Mouse (Mus musculus) brown adipose tissue, adult 24 weeks (tissue): Measurements from ENCODE around the gene Gm10447. TPM values are rescaled to one million over a fixed set of nuclear protein-coding genes. Genes with fewer than 3 reads are reported as not detected.
"Not testable (repeated sequence)": the region's sequence is repeated elsewhere in the genome, so short reads cannot be mapped to it uniquely, and the experiment has no call there.

Experiments used
- H3K27ac ChIP-seq: fragments of 200-500 bp; replicated peaks from 2 replicates; pipeline ENCODE4 v1.5.1; 2012; ENCODE audit warnings: low read depth, mild to moderate bottlenecking, low read length
- H3K4me1 ChIP-seq: fragments of 200-500 bp; 2 replicates; pipeline ENCODE4 v1.6.1; 2012; ENCODE audit warnings: low read length, mixed read lengths; ENCODE audit not compliant: control insufficient read depth, insufficient read depth, insufficient read length
- H3K4me3 ChIP-seq: fragments of 200-500 bp; 2 replicates; pipeline ENCODE4 v1.5.1; 2012; ENCODE audit warnings: low read depth, mild to moderate bottlenecking, low read length, moderate library complexity; ENCODE audit not compliant: insufficient read depth
- polyA plus RNA-seq: library from polyadenylated mRNA; stranded (reverse); fragments of >200 nt; gene quantifications from 2 replicates; pipeline ENCODE4 v1.2.4, GENCODE M21; 2012; ENCODE audit not compliant: missing spikeins, insufficient read depth, insufficient read length

Gene Gm10447
- polyA plus RNA-seq, 1 experiment = not detected

- H3K4me1 ChIP-seq = no peaks in the 10 kb centered on the region
- H3K27ac ChIP-seq = no peak overlapping the region; the same call in 1 of the 2 replicates
- H3K4me3 ChIP-seq = no peak overlapping the region
These were observed 20.6 kb downstream of the Gm10447 start for GRCm38 (mm10) chr11:53436338-53436737.

- Histone ChIP-seq H3K27ac (no peak overlapping the region), H3K4me3 (no peak overlapping the region), H3K4me1 (no peaks in the 10 kb centered on the region)
These were observed 21.4 kb downstream of the Gm10447 start for GRCm38 (mm10) chr11:53435504-53435903.

- Histone ChIP-seq H3K4me1 (peaks cover 3% of the 10 kb centered on the region), H3K4me3 (no peak overlapping the region), H3K27ac (no peak overlapping the region)
These were observed 23.9 kb downstream of the Gm10447 start for GRCm38 (mm10) chr11:53433057-53433456.

- Histone ChIP-seq H3K4me1 (peaks cover 3% of the 10 kb centered on the region), H3K4me3 (peak overlapping the region; percentile 56), H3K27ac (peak overlapping the region; percentile 70)
These were observed 25.4 kb downstream of the Gm10447 start for GRCm38 (mm10) chr11:53431347-53432056.

- Histone ChIP-seq H3K27ac (peak within 1 kb of the TSS; percentile 96), H3K4me1 (peaks cover 3% of the 10 kb centered on the region), H3K4me3 (peak within 1 kb of the TSS; percentile 85)
These were observed 26.1 kb downstream of the Gm10447 start, which contains the start of the genes Uqcrq and Gdf9 for GRCm38 (mm10) chr11:53430670-53431346. TSS of gene Uqcrq (minus strand) at chr11:53430831. TSS of gene Gdf9 (plus strand) at chr11:53431023.

- Histone ChIP-seq H3K4me3 (peak overlapping the region; percentile 85), H3K4me1 (peaks cover 4% of the 10 kb centered on the region), H3K27ac (peak overlapping the region; percentile 96)
These were observed 26.6 kb downstream of the Gm10447 start for GRCm38 (mm10) chr11:53430300-53430669.

- H3K27ac ChIP-seq = peak overlapping the region; percentile 96
- peak overlapping the region; percentile 85 for H3K4me3 ChIP-seq
- H3K4me1 ChIP-seq = peaks cover 7% of the 10 kb centered on the region
These were observed 27.7 kb downstream of the Gm10447 start for GRCm38 (mm10) chr11:53429182-53429581.

GRCm38 (mm10) chr11:53428716-53429057 lies 28.2 kb downstream of the Gm10447 start:
- Histone ChIP-seq H3K27ac (no peak overlapping the region), H3K4me3 (no peak overlapping the region), H3K4me1 (peaks cover 7% of the 10 kb centered on the region)

GRCm38 (mm10) chr11:53427993-53428715 lies 28.8 kb downstream of the Gm10447 start:
- peaks cover 7% of the 10 kb centered on the region for H3K4me1 ChIP-seq
- H3K27ac ChIP-seq = no peak overlapping the region
- H3K4me3 ChIP-seq = no peak overlapping the region

- not testable (repeated sequence) for H3K27ac ChIP-seq, H3K4me3 ChIP-seq
These were observed 30.0 kb downstream of the Gm10447 start for GRCm38 (mm10) chr11:53426914-53427313.

GRCm38 (mm10) chr11:53425711-53426255 lies 31.1 kb downstream of the Gm10447 start:
- Histone ChIP-seq H3K4me3 (no peak overlapping the region), H3K27ac (no peak overlapping the region)

More at GRCm38 (mm10) chr11:53426914-53427313, 30.0 kb downstream of the Gm10447 start:
- H3K4me1 ChIP-seq = not testable (repeated sequence)

GRCm38 (mm10) chr11:53425251-53425650 lies 31.7 kb downstream of the Gm10447 start:
- H3K27ac ChIP-seq = no peak overlapping the region
- no peak overlapping the region for H3K4me3 ChIP-seq
- H3K4me1 ChIP-seq = peaks cover 7% of the 10 kb centered on the region

More at GRCm38 (mm10) chr11:53425711-53426255, 31.1 kb downstream of the Gm10447 start:
- peaks cover 7% of the 10 kb centered on the region for H3K4me1 ChIP-seq

- Histone ChIP-seq H3K4me3 (no peak overlapping the region), H3K27ac (no peak overlapping the region)
These were observed 32.1 kb downstream of the Gm10447 start for GRCm38 (mm10) chr11:53424826-53425225.

GRCm38 (mm10) chr11:53423036-53423435 lies 33.9 kb downstream of the Gm10447 start, which contains the start of gene Leap2:
TSS of gene Leap2 (minus strand) at chr11:53423170.
- no peak within 1 kb of the TSS for H3K4me3 ChIP-seq
- peaks cover 4% of the 10 kb centered on the region; the same call in 1 of the 2 replicates for H3K4me1 ChIP-seq
- H3K27ac ChIP-seq = no peak within 1 kb of the TSS

More at GRCm38 (mm10) chr11:53424826-53425225, 32.1 kb downstream of the Gm10447 start:
- peaks cover 7% of the 10 kb centered on the region for H3K4me1 ChIP-seq

- Histone ChIP-seq H3K27ac (no peak overlapping the region), H3K4me1 (no peaks in the 10 kb centered on the region), H3K4me3 (no peak overlapping the region)
These were observed 38.9 kb downstream of the Gm10447 start for GRCm38 (mm10) chr11:53418048-53418447.
